Mouse (Mus musculus) limb, embryonic 14.5 days (tissue): ENCODE measurements around the gene Ncbp1. TPM values are rescaled to one million over a fixed set of nuclear protein-coding genes. Genes with fewer than 3 reads are reported as not detected.

Source experiments
- ATAC-seq: fragments of 200-750 bp; cut with Nextera tagmentation; 2 replicates; pipeline ENCODE4 v1.8.0; 2017; ENCODE audit warnings: low read depth, moderate number of reproducible peaks, moderate TSS enrichment; ENCODE audit not compliant: low FRiP score
- DNase-seq: peaks from one replicate; pipeline ENCODE4 v3.0.0-alpha.2; 2015; ENCODE audit warnings: low spot score
- H3K27ac ChIP-seq: fragments of 300-500 bp; sonication (generic); replicated peaks from 2 replicates; pipeline ENCODE4 v1.5.1; 2014; ENCODE audit warnings: low read depth, mild to moderate bottlenecking, low read length, moderate library complexity, mixed read lengths
- H3K27me3 ChIP-seq: fragments of 300-500 bp; sonication (generic); 2 replicates; pipeline ENCODE4 v1.6.1; 2014; ENCODE audit warnings: low read length, mixed read lengths; ENCODE audit not compliant: control insufficient read depth, insufficient read depth
- H3K36me3 ChIP-seq: fragments of 300-500 bp; sonication (generic); 2 replicates; pipeline ENCODE4 v1.6.1; 2014; ENCODE audit warnings: mild to moderate bottlenecking, low read length, moderate library complexity, mixed read lengths; ENCODE audit not compliant: control insufficient read depth, insufficient read depth
- H3K4me1 ChIP-seq: fragments of 300-500 bp; sonication (generic); 2 replicates; pipeline ENCODE4 v1.6.1; 2014; ENCODE audit warnings: antibody characterized with exemption, low read length, mixed read lengths; ENCODE audit not compliant: control insufficient read depth, insufficient read depth
- H3K4me2 ChIP-seq: fragments of 300-500 bp; sonication (generic); replicated peaks from 2 replicates; pipeline ENCODE4 v1.6.1; 2014; ENCODE audit warnings: low read depth, mild to moderate bottlenecking, low read length, moderate library complexity; ENCODE audit not compliant: severe bottlenecking
- H3K4me3 ChIP-seq: fragments of 300-500 bp; sonication (generic); replicated peaks from 2 replicates; pipeline ENCODE4 v1.5.1; 2014; ENCODE audit warnings: low read length
- H3K9ac ChIP-seq: fragments of 300-500 bp; sonication (generic); 2 replicates; pipeline ENCODE4 v1.6.1; 2014; ENCODE audit warnings: mild to moderate bottlenecking, low read depth, low read length, moderate library complexity; ENCODE audit not compliant: severe bottlenecking
- H3K9me3 ChIP-seq: fragments of 300-500 bp; sonication (generic); 2 replicates; pipeline ENCODE4 v1.6.1; 2016; ENCODE audit warnings: low read length; ENCODE audit not compliant: control insufficient read depth
- POLR2A ChIP-seq: fragments of 200-500 bp; IDR thresholded peaks from 2 replicates; pipeline ENCODE4 v1.8.0; 2012; ENCODE audit warnings: inconsistent platforms, mild to moderate bottlenecking, moderate library complexity, borderline replicate concordance; ENCODE audit not compliant: insufficient read depth, insufficient read length; ENCODE audit errors: extremely low read depth
- WGBS: fragments of 180-500 bp; shearing (Covaris S2); extraction: QIAGEN DNeasy Blood & Tissue Kit; methylation state at CpG from one replicate; pipeline ENCODE4 v1.1.7; 2014; 5-methylcytosine and 5-hydroxymethylcytosine counted together
- polyA plus RNA-seq, 2 experiments: library from polyadenylated mRNA; depleted of rRNA in 1 of 2; stranded (reverse) in 1 of 2; unstranded in 1 of 2; fragments of >200 nt; fragmentation: Nextera tagmentation in 1 of 2; extraction: Ambion mirVana in 1 of 2; gene quantifications; 2 replicates each; pipeline versions ENCODE4 v1.2.1 to v1.2.3; 2012 to 2014

The Ncbp1 gene
- polyA plus RNA-seq, 2 experiments = 74.0 to 75.2 TPM

GRCm38 (mm10) chr4:46201834-46202561 is 63.6 kb downstream of the Ncbp1 start:
- ATAC-seq = peak; percentile 59
- Histone ChIP-seq H3K4me2 (peak overlapping the region; percentile 45), H3K27ac (no peak overlapping the region), H3K36me3 (no peaks in the 10 kb centered on the region), H3K9ac (peak overlapping the region; percentile 38; the same call in 1 of the 2 replicates), H3K4me1 (0 out of 2 replicates have a peak, but pooled peaks cover 7% of the 10 kb centered on the region), H3K27me3 (peaks cover 3% of the 10 kb centered on the region; the same call in 1 of the 2 replicates), H3K9me3 (no peaks in the 10 kb centered on the region), H3K4me3 (peak overlapping the region; percentile 21; the same call in 1 of the 2 replicates)
- no peak for TF ChIP-seq POLR2A
- DNase-seq = peak; percentile 88
- WGBS = 7% methylated on average over 7 of the region's 7 CpGs

GRCm38 (mm10) chr4:46202562-46203126 is 64.2 kb downstream of the Ncbp1 start:
- Histone ChIP-seq H3K9ac (peak overlapping the region; percentile 38; the same call in 1 of the 2 replicates), H3K4me3 (peak overlapping the region; percentile 21; the same call in 1 of the 2 replicates), H3K4me1 (0 out of 2 replicates have a peak, but pooled peaks cover 7% of the 10 kb centered on the region), H3K36me3 (no peaks in the 10 kb centered on the region), H3K27ac (no peak overlapping the region), H3K27me3 (peaks cover 3% of the 10 kb centered on the region; the same call in 1 of the 2 replicates), H3K4me2 (peak overlapping the region; percentile 45), H3K9me3 (no peaks in the 10 kb centered on the region)
- ATAC-seq (no peak), DNase-seq (no peak)
- no peak for TF ChIP-seq POLR2A
- 8% methylated on average over 23 of the region's 23 CpGs for WGBS

- WGBS = 87% methylated on average over 3 of the region's 3 CpGs
Observed at GRCm38 (mm10) chr4:46221090-46221489, 82.7 kb downstream of the Ncbp1 start.

More at GRCm38 (mm10) chr4:46221090-46221489, 82.7 kb downstream of the Ncbp1 start:
- Histone ChIP-seq H3K36me3 (no peaks in the 10 kb centered on the region), H3K27ac (no peak overlapping the region), H3K27me3 (no peaks in the 10 kb centered on the region), H3K4me2 (no peak overlapping the region), H3K4me1 (no peaks in the 10 kb centered on the region), H3K4me3 (no peak overlapping the region), H3K9ac (no peak overlapping the region), H3K9me3 (no peaks in the 10 kb centered on the region)
- DNase-seq (no peak), ATAC-seq (no peak)
- no peak for TF ChIP-seq POLR2A

Other genes with a start within 250 kb of the Ncbp1 start
- 0.01 and 0.03 TPM in 2 replicates for gene Ccdc180, start 248.3 kb upstream of the Ncbp1 start, polyA plus RNA-seq (2012; rRNA removed)
- gene Ccdc180, start 248.3 kb upstream of the Ncbp1 start, polyA plus RNA-seq (2014; fragmentation: Nextera tagmentation; extraction: Ambion mirVana) = 0.04 and 0.07 TPM in 2 replicates
- 12.7 TPM in 2 replicates for gene Tdrd7, start 173.3 kb upstream of the Ncbp1 start, polyA plus RNA-seq (2012; rRNA removed)
- gene Tdrd7, start 173.3 kb upstream of the Ncbp1 start, polyA plus RNA-seq (2014; fragmentation: Nextera tagmentation; extraction: Ambion mirVana) = 12.9 and 13.4 TPM in 2 replicates
- 8.1 and 10.8 TPM in 2 replicates for gene Tmod1, start 99.7 kb upstream of the Ncbp1 start, polyA plus RNA-seq (2012; rRNA removed)
- 9.9 and 15.8 TPM in 2 replicates for gene Tmod1, start 99.7 kb upstream of the Ncbp1 start, polyA plus RNA-seq (2014; fragmentation: Nextera tagmentation; extraction: Ambion mirVana)
- gene Tstd2, start 81 bp downstream of the Ncbp1 start, polyA plus RNA-seq (2012; rRNA removed) = 26.6 and 27.3 TPM in 2 replicates
- gene Tstd2, start 81 bp downstream of the Ncbp1 start, polyA plus RNA-seq (2014; fragmentation: Nextera tagmentation; extraction: Ambion mirVana) = 17.5 and 23.7 TPM in 2 replicates
- gene Xpa, start 57.7 kb downstream of the Ncbp1 start, polyA plus RNA-seq (2012; rRNA removed) = 24.6 and 29.0 TPM in 2 replicates
- 24.4 and 24.8 TPM in 2 replicates for gene Xpa, start 57.7 kb downstream of the Ncbp1 start, polyA plus RNA-seq (2014; fragmentation: Nextera tagmentation; extraction: Ambion mirVana)
- gene Foxe1, start 205.0 kb downstream of the Ncbp1 start, polyA plus RNA-seq (2012; rRNA removed) = not detected in 2 replicates
- not detected in 2 replicates for gene Foxe1, start 205.0 kb downstream of the Ncbp1 start, polyA plus RNA-seq (2014; fragmentation: Nextera tagmentation; extraction: Ambion mirVana)